Mouse (Mus musculus) spleen, postnatal 36 days (tissue): Measurements from ENCODE around the gene Prkce.

Experiments
- DNase-seq, 2 experiments: peaks; one replicate each; pipeline ENCODE4 v3.0.0; 2022; ENCODE audit warnings: low spot score in 2 of 2, mixed read lengths in 1 of 2

Prkce gene

DNA sequence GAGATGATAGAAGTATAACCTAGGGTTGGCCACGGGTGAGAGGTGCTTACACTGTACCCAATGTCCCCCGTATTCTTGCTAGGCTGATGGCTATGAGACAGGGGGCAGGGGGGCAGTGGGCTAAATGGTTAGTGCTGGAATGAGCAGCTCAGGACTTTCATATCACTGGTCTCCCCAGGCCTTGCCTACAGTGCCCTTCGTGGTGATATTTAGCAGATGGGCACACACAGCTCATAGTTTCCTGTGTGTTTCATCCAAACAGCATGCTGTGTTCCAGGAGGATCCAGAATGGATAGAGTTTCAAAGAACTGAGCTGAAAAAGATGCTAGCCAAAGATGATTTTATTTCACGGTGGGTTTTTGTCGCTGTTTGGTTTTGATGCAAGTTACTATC, 241.0 kb downstream of the Prkce start:
- no peak for DNase-seq

DNA sequence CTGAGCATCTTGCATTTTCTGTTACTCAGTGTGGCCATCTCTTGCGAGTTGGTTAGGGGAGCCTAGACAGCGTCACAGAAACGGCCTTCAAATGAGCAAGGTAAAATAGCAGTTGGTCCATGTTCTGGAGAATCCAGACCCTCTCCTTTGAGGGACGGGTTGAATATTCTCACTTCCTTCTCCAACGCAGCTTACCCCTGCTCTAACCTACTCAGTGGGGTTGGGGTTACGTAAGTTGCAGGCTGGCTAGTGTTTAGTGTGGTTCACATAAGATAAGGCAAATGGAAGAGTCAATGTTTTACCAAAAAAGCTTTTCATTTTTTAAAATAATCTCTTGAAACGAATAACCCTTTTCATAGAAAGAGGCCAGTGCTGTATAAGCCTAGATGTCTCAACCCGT, 241.9 kb downstream of the Prkce start:
- DNase-seq, result no peak

GRCm38 (mm10) chr17:86410496-86410895, 242.9 kb downstream of the Prkce start:
- DNase-seq, result no peak

DNA sequence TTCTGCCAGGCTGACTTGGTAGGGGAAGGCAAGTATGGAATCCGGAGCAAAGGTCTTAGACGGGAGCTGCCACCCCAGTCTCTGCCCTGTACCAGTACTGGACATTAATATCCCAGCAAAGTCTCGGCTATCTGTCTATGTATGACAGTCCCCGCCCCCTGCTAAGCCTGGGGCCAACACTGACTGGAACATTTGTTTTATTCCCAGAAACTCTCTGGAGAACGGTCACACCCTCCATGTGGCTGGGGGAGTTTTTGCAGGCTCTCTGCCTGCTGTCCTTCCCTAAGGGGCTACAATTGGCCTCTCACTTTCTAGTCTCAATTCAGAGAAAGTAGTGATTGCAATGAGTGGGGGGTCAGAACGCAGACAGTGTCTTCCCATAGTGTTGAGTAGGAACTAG, 244.6 kb downstream of the Prkce start:
- no peak for DNase-seq

- DNase-seq, result no peak
These were observed 247.0 kb downstream of the Prkce start for GRCm38 (mm10) chr17:86414608-86415007.

- DNase-seq, result no peak
These were observed 248.4 kb downstream of the Prkce start for GRCm38 (mm10) chr17:86415989-86416388.

DNA sequence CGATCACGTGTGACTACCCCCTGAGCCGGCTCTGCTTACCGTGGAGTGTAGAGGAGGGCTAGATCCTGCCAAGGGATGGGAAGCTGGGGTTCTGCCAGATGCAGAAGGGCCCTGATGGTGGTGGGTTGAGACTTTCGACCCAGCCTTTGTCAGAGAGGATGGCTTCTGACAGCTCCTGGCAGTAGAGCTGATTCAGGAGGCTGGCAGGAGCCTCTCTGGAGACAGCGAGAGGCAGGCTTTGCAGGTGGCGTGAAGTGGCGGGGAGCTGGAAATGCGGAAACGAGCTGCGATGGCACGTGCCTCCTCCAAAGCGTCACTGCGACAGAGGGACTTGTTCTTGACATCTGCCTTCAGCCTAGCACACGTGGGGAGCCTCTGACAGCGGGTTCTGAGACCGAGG, 250.7 kb downstream of the Prkce start:
- no peak for DNase-seq

DNA sequence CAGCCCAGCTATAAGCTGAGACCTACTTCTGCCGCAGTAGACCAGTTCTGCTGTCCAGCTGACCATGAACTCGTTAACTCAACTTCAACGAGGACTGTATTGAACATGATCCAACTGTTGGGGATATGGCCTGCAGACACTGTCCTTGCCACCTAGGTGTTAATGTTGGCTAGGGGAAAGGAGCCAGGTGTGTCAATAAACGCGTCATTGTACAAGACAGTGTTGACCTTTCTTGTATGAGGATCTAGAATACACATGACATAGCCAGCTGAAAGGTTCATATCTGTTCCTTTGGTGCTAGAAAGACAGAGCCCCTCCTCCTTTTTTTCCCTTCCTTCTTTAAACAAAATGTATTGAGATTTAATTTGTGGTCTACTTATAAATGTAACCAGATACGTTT, 251.6 kb downstream of the Prkce start:
- DNase-seq, result no peak

DNA sequence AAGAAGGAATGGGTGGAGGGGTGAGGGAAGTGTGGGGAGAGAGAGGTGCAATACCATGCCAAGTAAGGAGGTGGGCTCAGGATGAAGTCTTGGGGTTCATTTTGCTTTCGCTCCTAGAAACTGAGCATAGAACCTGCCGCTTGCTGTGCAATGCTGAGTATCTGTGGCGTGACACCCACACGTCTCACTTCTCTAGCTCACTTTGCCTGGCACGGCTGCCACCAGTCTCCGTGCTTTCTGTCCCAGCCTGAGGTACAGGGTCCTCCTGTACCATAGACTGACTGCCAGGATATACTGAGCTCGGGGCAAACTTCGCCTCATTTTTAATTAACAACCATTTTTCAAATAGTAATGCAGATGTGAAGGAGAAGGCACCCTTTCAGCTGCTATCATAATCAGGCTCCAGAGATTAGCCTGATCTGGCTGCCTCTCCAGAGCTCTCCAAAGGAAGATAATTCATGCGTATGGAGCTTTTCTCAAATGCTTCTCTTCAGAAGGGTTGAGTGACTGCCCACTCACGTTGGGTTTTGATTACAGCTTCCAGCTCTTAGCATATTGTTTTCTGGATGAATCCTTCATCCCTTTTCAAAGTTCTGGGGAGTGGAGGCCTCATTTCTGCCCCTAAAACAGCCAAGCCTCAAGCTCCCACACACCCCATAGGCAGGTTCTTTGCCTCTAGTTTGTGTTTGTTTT, 253.2 kb downstream of the Prkce start:
- no peak for DNase-seq

- no peak for DNase-seq
These were observed 254.4 kb downstream of the Prkce start for GRCm38 (mm10) chr17:86422023-86422422.

DNA sequence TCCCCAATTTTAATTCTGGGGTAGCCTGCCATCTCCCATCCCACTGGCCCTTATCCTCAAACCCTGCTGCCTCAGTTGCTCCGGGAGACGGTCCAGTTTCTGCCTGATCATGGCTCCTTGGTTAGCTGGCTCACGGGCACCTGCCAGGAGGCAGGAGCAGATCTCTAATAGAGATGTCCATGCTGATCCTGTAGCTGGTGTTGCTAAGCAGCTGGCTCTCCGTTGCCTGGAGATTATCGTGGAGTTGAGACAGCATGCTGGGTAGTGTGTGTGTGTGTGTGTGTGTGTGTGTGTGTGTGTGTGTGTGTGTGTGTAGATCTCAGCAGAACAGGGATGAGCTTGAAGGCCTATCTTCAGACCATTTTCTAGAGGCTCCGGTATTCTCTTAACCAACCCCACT, 262.3 kb downstream of the Prkce start:
- DNase-seq, result no peak

- DNase-seq, result no peak
These were observed 265.5 kb downstream of the Prkce start for GRCm38 (mm10) chr17:86433117-86433516.

- no peak for DNase-seq
These were observed 266.2 kb downstream of the Prkce start for GRCm38 (mm10) chr17:86433813-86434212.

DNA sequence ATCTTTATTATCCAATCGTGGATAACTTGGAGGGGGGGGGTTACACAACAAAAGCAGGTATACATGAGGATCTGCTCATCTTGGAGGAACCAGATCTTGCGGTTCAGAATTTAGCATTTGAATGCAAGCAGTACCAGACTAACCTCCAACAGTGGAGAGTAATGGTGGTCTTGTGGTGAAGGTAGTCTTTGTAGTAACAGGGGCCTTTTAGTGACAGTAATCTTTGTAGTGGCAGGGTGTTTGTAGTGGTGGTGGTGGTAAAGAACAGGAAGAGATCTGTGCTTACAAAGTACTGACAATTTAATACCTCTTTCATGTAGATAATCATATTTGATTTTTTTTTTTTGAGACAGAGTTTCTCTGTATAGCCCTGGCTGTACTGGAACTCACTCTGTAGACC, 267.2 kb downstream of the Prkce start:
- DNase-seq, result no peak

DNA sequence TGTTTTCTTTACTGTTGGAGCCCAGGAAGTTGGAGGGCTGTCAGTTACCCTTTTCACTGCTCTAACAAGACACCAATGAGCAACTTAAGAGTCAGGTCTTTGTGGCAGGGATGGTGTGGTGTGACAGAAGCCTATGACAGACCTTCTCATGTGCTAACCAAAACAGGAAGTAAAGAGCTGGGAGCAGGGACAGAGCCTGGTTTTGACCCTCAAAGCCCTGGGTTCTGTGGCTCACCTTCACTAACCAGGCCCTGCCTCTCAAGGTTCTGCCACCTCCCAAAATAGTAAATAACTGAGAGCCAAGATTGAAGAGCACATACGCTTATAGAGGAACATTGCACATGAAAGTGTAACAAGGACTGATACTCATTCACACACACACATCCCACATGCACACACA, 268.0 kb downstream of the Prkce start:
- no peak for DNase-seq

GRCm38 (mm10) chr17:86435984-86436383, 268.4 kb downstream of the Prkce start:
- DNase-seq, result no peak

DNA sequence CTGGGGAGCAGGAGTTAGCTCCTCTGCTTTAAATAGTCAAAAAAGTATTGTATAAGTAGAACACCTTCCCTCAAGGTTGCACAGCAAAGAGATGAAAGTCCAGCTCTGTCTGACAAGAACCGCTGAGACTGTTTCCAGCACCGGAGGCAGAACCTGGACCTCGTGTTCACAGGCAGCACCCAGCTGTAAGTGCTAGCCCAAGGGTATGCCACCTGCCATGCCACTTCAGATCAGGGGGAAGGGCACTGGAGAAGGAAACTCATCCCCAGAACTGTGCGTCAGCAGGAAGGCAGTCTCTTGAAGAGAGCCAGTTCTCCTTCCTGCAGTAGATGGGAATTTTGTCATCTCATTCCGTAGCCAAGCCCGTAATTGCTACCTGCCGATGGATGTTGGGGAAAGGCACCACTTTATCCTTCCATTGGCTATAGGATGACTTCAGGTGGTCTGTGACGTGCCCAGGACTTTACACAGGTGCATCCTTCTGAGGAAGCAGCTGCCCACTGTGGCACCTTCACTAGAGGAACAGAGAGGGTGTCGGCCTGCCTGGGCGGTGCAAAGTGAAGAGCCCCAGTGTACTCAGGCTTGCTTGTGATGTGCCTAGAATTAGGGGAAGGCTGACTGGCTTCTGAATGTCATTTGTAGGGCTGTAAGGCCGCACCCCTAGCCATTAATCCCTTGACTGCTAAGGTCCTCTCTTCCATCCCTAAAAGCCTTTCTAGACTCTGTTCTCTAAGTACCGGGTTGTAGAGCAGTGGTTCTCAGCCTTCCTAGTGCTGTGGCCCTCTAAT, 269.2 kb downstream of the Prkce start:
- DNase-seq, result peak; percentile 58 to 60

DNA sequence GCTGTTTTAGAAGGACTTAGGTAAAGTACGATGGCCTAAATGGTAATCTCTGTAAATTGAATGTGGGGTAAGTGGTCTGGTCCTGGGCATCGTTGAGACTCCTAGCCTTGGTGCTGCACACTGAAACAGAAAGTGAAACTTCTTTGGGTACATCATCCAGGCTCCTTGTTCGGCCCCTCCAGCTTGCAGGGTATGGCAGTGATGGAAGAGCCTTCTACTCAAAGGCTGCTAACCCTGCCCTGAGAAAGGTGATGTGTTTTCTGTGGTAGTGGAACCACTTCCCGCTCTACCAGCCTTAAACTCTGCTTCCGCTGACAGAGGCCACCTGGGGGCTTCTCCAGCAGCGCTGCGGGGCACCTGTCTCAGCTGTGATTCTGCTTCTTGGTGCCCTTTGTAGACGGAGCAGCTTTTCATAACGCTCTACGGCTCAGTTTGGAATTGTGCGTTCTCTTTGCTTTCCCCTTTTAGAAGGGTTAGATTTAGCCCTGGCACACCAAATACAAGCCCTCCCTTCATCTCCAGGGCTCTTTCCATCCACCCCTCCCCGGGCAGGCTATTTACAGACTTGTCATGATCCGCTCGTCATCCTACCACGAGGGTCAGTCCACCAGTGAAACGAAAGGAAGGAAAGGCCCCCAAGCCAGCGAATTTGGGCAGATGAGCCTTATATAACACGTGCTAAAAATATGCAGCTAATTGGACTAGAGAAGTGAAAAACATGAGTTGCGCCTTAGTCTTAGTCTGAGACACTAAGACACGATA, 270.1 kb downstream of the Prkce start:
- DNase-seq, result peak; percentile 74 to 75

GRCm38 (mm10) chr17:86438278-86438661, 270.7 kb downstream of the Prkce start:
- DNase-seq, result no peak

DNA sequence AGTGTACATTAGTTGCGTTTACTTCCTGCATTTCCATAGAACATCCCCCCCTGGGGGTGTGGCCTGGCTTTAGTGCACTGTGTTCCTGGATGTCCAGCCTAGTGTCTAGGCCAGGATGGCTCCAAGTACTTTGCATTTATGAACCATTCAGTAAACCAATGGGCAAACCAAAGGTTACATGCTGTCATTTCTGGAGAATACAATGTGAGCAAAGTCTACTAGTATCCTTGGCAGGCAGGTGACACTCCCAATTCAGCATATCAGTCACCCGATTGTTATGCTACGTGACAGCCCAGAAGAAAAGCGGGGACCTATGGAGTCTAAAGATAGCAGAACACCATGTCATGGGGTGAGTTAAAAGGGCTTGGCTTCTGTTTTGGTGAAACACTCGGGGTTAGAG, 271.2 kb downstream of the Prkce start:
- no peak for DNase-seq

GRCm38 (mm10) chr17:86441098-86441497, 273.5 kb downstream of the Prkce start:
- DNase-seq, result no peak

- DNase-seq, result no peak
These were observed 276.3 kb downstream of the Prkce start for GRCm38 (mm10) chr17:86443886-86444285.
